Mouse (Mus musculus) G1E (cell line): ENCODE data around the gene Ercc1. TPM values are rescaled to one million over a fixed set of nuclear protein-coding genes. Genes with fewer than 3 reads are reported as not detected.

Experiments
- ATAC-seq: 2 replicates; pipeline ENCODE4 v1.8.0; 2016; ENCODE audit warnings: mild to moderate bottlenecking; ENCODE audit not compliant: insufficient number of reproducible peaks, poor library complexity, low FRiP score, severe bottlenecking; ENCODE audit errors: extremely low read depth
- DNase-seq: peaks from one replicate; pipeline ENCODE4 v3.0.0; 2012; ENCODE audit warnings: low spot score
- H3K27me3 ChIP-seq: 2 replicates; pipeline ENCODE4 v1.6.1; 2012; ENCODE audit warnings: mild to moderate bottlenecking, low read length, inconsistent platforms; ENCODE audit not compliant: insufficient read depth
- H3K36me3 ChIP-seq: replicated peaks from 2 replicates; pipeline ENCODE3; 2012; ENCODE audit warnings: mild to moderate bottlenecking, inconsistent platforms
- H3K4me1 ChIP-seq: 2 replicates; pipeline ENCODE4 v1.6.1; 2012; ENCODE audit warnings: low read depth, low read length, inconsistent platforms, mixed read lengths; ENCODE audit not compliant: insufficient read depth
- H3K4me3 ChIP-seq: 2 replicates; pipeline ENCODE4 v1.5.1; 2012; ENCODE audit warnings: low read depth, mild to moderate bottlenecking, inconsistent platforms, low read length, moderate library complexity, mixed read lengths
- H3K9me3 ChIP-seq: replicated peaks from 2 replicates; pipeline ENCODE4 v1.6.1; 2012; ENCODE audit warnings: inconsistent platforms
- CTCF ChIP-seq: IDR thresholded peaks from 2 replicates; pipeline ENCODE4 v1.5.1; 2012; ENCODE audit warnings: low read depth, low read length, inconsistent platforms, mixed read lengths
- GATA1 ChIP-seq: IDR thresholded peaks from 2 replicates; pipeline ENCODE4 v1.6.1; 2012; ENCODE audit warnings: borderline replicate concordance, low read length, inconsistent platforms, mixed read lengths
- GATA2 ChIP-seq: IDR thresholded peaks from 2 replicates; pipeline ENCODE4 v1.6.1; 2012; ENCODE audit warnings: low read depth, low read length, inconsistent platforms, borderline replicate concordance
- POLR2AphosphoS5 ChIP-seq: IDR thresholded peaks from 2 replicates; pipeline ENCODE4 v1.6.1; 2012; ENCODE audit warnings: low read depth, low read length, inconsistent platforms; ENCODE audit not compliant: insufficient replicate concordance
- TAL1 ChIP-seq: conservative IDR thresholded peaks from 2 replicates; pipeline ENCODE4 v1.6.1; 2012; ENCODE audit warnings: low read depth, low read length, inconsistent platforms, mixed read lengths
- polyA plus RNA-seq: library from polyadenylated mRNA; stranded (reverse); fragments of >175 nt; gene quantifications from 2 replicates; pipeline ENCODE4 v1.2.3, GENCODE M21; 2012
- total RNA-seq, 2 experiments: library from RNA; stranded (forward) in 1 of 2; stranded (reverse) in 1 of 2; fragments of 200-1000 nt in 1 of 2; fragments of >200 nt in 1 of 2; fragmentation: Nextera tagmentation in 1 of 2; gene quantifications; 2 replicates each; pipeline ENCODE4 v1.2.3; 2014 to 2017

Gene Ercc1
- total RNA-seq (2014; fragmentation: Nextera tagmentation): 26.9 and 39.9 TPM in 2 replicates
- 29.7 and 50.1 TPM in 2 replicates for total RNA-seq (2017)
- polyA plus RNA-seq: 97.7 and 105 TPM in 2 replicates

GRCm38 (mm10) chr7:19344237-19344847 lies at the start of gene Ercc1:
Ercc1 (plus strand) TSS chr7:19344778.
- Histone ChIP-seq H3K36me3 (peaks cover 30% of the 10 kb centered on the region), H3K4me3 (peak within 1 kb of the TSS; percentile 79), H3K4me1 (peaks cover 22% of the 10 kb centered on the region), H3K27me3 (peaks cover 6% of the 10 kb centered on the region; the same call in 1 of the 2 replicates), H3K9me3 (no peaks in the 10 kb centered on the region)
- TF ChIP-seq GATA1 (no peak), POLR2AphosphoS5 (no peak), CTCF (no peak), GATA2 (no peak), TAL1 (no peak)
- ATAC-seq (no peak), DNase-seq (no peak)

- ATAC-seq: peak; percentile 60
- H3K4me1 ChIP-seq: peaks cover 37% of the 10 kb centered on the region
- no peaks in the 10 kb centered on the region for H3K36me3 ChIP-seq
- H3K4me3 ChIP-seq: peak overlapping the region; percentile 61; the same call in 1 of the 2 replicates
- peaks cover 7% of the 10 kb centered on the region for H3K27me3 ChIP-seq
- TF ChIP-seq CTCF (peak; percentile 85), POLR2AphosphoS5 (no peak)
- DNase-seq: no peak
- no peaks in the 10 kb centered on the region for H3K9me3 ChIP-seq
These were observed 48.9 kb upstream of the Ercc1 start for GRCm38 (mm10) chr7:19295503-19296185.

- no peak overlapping the region for H3K4me3 ChIP-seq
- H3K27me3 ChIP-seq: peaks cover 14% of the 10 kb centered on the region
- ATAC-seq (no peak), DNase-seq (no peak)
- peaks cover 35% of the 10 kb centered on the region for H3K4me1 ChIP-seq
- no peak for TF ChIP-seq TAL1
- no peak for TF ChIP-seq POLR2AphosphoS5
- no peak for TF ChIP-seq CTCF
- TF ChIP-seq GATA2: no peak
- no peak for TF ChIP-seq GATA1
- no peaks in the 10 kb centered on the region for H3K36me3 ChIP-seq
- H3K9me3 ChIP-seq: no peaks in the 10 kb centered on the region
These were observed 47.5 kb upstream of the Ercc1 start for GRCm38 (mm10) chr7:19297034-19297433.

GRCm38 (mm10) chr7:19297794-19298193 lies 46.8 kb upstream of the Ercc1 start:
- no peak for TF ChIP-seq TAL1
- TF ChIP-seq POLR2AphosphoS5: no peak
- TF ChIP-seq GATA2: no peak
- TF ChIP-seq CTCF: no peak
- no peak for TF ChIP-seq GATA1
- Histone ChIP-seq H3K9me3 (no peaks in the 10 kb centered on the region), H3K4me3 (no peak overlapping the region), H3K4me1 (peaks cover 36% of the 10 kb centered on the region), H3K27me3 (peaks cover 18% of the 10 kb centered on the region), H3K36me3 (no peaks in the 10 kb centered on the region)
- DNase-seq (no peak), ATAC-seq (no peak)

GRCm38 (mm10) chr7:19299194-19299593 lies 45.4 kb upstream of the Ercc1 start:
- ATAC-seq: no peak
- DNase-seq: no peak
- H3K4me3 ChIP-seq: no peak overlapping the region

GRCm38 (mm10) chr7:19300501-19301421 lies 43.8 kb upstream of the Ercc1 start:
- peaks cover 34% of the 10 kb centered on the region for H3K4me1 ChIP-seq
- no peaks in the 10 kb centered on the region for H3K36me3 ChIP-seq
- H3K9me3 ChIP-seq: no peaks in the 10 kb centered on the region
- H3K27me3 ChIP-seq: peaks cover 26% of the 10 kb centered on the region
- no peak for DNase-seq
- peak; percentile 66 for TF ChIP-seq CTCF
- no peak for TF ChIP-seq GATA1
- TF ChIP-seq POLR2AphosphoS5: no peak
- H3K4me3 ChIP-seq: peak overlapping the region; percentile 59; the same call in 1 of the 2 replicates
- ATAC-seq: peak; percentile 71

More at GRCm38 (mm10) chr7:19299194-19299593, 45.4 kb upstream of the Ercc1 start:
- Histone ChIP-seq H3K4me1 (peaks cover 37% of the 10 kb centered on the region), H3K9me3 (no peaks in the 10 kb centered on the region), H3K36me3 (no peaks in the 10 kb centered on the region), H3K27me3 (peaks cover 15% of the 10 kb centered on the region)
- no peak for TF ChIP-seq POLR2AphosphoS5
- no peak for TF ChIP-seq GATA2
- TF ChIP-seq TAL1: no peak
- no peak for TF ChIP-seq GATA1
- TF ChIP-seq CTCF: no peak
